Mouse (Mus musculus) erythroblast, adult 5-6 weeks (primary cell): Measurements from ENCODE around the gene Fam184a. TPM values are rescaled to one million over a fixed set of nuclear protein-coding genes. Genes with fewer than 3 reads are reported as not detected.
A peak's percentile ranks its signal among the peaks of the same experiment; 100 is the strongest.
"Not testable (repeated sequence)": the region's sequence is repeated elsewhere in the genome, so short reads cannot be mapped to it uniquely, and the experiment has no call there.

Experiments used
- ATAC-seq: replicated peaks from 2 replicates; pipeline ENCODE4 v1.8.0; 2016; ENCODE audit warnings: moderate number of reproducible peaks, mild to moderate bottlenecking, moderate TSS enrichment, inconsistent platforms; ENCODE audit not compliant: poor library complexity, low FRiP score, severe bottlenecking
- total RNA-seq, 2 experiments: library from RNA; stranded (forward) in 1 of 2; stranded (reverse) in 1 of 2; fragments of 150-400 nt in 1 of 2; fragments of 200-764, 138-1000 nt in 1 of 2; gene quantifications; 2 replicates each; pipeline versions ENCODE4 v1.2.3 to v1.2.4; 2015 to 2017; ENCODE audit warnings: low replicate concordance in 2 of 2

Gene Fam184a
- total RNA-seq, 2 experiments from 2014 or later: 0.77 TPM; not detected in 1

GRCm38 (mm10) chr10:53694757-53695156 lies 56.2 kb downstream of the Fam184a start:
- no peak for ATAC-seq

DNA sequence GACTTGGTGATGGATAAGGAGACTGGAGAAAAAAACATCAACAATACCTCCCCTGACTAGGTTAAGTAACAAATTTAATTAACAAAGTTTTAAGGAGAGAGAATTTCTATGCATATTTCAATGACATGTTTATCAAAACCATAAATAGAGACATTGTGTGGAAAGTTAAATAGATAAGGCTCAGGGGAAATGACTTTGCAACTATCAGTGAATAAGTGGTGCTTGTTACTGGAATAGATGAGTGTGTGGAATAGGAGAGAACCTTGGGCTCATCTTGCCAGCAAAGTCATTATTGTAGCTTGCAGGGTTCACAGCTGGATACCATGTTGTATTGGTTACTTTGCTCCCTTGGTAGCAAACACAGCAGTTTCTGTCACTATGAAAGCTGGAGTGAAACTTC lies 59.7 kb downstream of the Fam184a start:
- ATAC-seq: no peak

DNA sequence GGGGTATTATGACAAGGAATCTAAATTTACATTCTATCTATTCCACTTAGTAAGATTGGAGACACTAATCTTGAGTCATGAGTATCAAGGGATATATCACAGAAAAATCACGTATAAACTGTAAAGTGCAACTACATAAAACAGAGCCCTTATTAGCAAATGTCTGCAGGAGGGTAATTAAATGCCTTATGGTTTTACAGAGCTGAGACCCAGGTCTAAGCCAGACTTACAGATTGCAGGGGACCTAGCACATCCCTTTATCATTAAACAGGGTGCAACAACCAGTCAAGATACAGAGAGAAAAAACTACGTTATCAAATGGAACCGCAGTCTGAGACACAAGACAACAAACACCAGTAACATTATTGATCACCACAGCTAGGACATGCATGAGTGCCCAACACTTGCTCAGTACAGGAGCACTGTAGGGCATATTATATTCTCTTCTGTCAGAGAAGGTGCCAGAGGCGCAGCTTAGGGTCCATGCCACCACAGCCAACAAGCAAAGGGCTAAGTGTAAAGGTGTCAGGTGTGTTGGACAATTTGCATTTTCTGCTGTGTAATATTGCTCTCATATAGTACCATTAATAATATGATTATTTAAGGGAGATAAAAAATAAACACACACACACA lies 61.9 kb downstream of the Fam184a start:
- no peak for ATAC-seq

DNA sequence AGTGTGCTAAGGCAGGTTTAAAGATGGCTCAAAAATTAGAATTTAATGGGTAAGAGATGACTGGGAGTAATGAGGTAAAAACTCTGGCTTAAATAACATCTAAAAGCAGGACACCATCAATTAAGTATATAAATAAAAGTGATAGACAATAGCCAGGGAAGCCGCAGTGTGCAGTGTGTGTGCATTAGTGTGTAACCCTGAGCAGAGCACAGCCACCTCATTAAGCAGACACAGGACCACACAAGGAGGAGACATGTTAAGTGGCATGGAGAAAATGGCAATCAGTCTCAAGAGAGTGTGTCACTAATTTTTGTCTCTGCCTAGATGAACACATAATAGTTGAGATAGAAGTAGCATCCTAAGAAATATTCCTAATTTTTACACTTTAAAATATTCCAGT lies 62.4 kb downstream of the Fam184a start:
- ATAC-seq: no peak

DNA sequence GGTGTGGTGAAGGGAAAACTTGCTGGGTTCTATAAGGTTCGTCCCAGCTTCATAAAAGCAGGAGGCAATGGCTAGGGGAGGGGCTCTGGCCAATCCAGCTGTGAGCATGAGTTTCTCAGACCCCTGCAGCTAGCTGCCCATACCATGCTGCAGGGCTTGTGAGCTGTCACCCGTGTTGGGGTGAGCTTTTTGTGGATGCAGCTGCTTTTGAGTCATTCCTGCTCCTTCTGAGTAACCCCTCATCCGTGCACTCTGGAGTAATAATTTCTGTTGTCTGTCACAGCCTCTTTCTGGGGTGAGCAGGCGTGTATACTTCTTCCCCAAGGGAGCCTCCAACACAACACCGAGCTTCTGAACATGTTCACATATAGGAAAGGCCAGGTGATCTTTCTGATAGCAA lies 63.0 kb downstream of the Fam184a start:
- no peak for ATAC-seq

GRCm38 (mm10) chr10:53685806-53686205 lies 65.1 kb downstream of the Fam184a start:
- no peak for ATAC-seq

GRCm38 (mm10) chr10:53683226-53683625 lies 67.7 kb downstream of the Fam184a start:
- no peak for ATAC-seq

DNA sequence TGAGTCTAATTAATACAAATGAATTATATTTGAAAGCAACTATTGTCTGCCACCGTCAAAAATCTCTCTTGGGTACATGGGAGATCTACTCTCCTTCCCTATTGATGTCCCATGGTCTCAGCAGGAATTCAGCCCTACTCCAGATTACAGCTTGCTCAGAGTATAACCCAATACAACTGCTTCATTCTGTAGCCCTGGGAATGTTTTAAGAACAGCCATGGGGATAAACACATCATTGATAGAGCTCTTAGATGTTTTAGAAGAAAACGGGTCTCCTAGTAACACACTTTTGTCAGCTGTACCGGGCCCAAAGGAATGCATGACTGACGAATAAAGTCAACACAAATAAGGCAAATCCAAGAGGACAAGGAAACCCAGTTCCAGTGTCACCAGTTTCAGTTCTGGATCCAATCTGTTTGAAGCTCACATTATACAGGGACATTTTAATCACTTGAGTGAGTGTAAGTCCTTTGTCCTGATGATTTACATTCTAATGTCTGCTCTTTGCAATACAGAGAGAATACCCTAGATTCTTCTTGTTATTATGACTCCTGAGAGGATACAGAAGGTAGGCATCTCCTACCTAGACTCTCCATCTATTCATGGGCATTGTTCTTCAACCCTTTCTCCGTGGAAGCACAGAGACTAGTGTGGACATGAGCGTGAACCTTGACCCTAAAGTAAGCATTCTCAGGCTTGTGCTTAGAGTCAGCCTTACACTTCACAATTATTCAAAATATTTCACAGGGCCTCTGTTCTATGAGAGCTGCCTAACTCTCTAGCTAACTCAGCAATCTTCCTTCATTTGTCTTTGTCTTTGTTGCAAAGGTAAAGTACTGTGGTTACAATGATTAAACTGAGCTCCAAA lies 71.0 kb downstream of the Fam184a start:
- no peak for ATAC-seq

- ATAC-seq: no peak
These were observed 89.1 kb downstream of the Fam184a start for GRCm38 (mm10) chr10:53661788-53662187.

DNA sequence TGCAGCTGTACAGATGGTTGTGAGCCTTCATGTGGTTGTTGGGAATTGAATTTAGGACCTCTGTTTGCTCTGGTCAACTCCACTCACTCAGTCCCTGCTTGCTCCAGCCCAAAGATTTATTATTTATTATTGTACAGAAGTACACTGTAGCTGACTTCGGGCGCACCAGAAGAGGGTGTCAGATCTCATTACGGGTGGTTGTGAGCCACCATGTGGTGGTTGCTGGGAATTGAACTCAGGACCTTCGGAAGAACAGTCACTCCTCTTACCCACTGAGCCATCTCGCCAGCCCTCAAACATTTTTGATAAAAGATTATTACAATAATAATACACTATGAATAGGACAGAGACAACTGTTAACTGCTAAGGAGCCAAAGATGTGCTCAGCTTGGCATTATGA lies 96.7 kb downstream of the Fam184a start:
- not testable (repeated sequence) for ATAC-seq

DNA sequence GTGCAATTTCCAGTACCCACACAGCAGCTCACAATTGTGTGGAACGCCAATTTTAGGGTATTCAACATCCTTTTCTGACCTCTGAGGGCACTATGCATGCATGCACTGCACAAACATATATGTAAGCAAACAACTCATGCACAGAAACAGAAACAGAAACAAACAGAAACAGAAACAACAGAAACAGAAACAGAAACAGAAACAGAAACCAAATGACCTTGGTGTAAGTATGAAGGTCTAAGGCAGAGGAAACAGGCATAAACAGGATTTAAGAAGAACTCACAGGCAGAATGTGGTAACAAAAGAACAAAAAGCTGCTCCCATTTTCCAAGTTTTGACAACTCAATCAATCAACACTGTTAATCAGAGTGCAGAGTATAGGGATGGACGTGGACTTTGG lies 100.2 kb downstream of the Fam184a start:
- no peak for ATAC-seq

DNA sequence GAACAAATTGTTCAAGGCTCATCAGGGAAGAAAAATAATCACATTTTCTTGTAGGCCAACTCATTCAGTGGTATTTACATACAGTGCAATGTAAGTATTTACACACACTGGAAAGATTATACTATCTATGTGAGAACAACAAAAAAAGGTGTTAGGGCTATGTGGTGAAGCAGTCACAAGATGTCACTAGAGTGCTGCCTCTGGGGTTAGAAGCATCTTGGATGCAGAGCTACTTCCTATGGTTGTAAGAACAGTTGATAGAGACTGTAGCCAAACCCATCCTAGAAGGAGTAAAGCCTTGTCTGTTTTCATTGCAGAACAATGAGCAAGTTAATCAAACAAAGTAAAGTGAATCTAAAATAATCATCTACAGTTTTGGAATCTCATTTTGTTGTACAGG lies 109.4 kb downstream of the Fam184a start:
- no peak for ATAC-seq

DNA sequence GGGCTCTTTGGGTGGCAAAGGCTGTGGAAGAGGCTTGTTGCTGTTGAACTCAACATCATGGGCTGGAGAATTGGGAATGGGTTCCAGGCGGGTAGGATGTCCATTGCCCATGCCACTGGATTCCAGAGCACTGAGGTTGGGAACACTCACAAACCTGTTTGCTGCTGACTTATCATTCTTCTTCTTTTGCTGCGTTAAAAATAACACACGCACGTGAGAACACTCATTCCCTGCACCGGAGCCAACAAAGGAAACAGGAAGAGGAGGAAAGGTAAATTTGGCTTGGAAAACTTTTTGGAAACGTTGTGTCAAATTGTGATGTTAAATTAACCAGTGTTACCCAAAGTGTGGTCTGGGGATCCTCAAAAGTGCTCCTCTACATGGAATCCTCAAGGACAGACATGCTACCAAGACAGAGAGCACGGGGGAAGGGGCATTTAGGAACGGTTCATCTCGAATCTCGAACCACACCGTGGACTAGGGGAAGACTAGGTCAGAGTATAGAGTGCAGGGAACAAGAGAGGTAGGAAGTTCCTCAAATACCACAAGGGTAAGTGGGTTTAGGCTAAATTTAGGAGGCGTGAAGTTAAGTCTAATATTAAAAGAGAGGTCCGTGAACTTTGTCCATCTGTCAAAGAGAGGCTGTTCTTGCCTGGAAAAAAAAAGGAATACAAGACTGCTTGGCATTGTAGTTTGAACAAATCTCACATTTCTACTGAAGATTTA lies 115.5 kb downstream of the Fam184a start:
- ATAC-seq: no peak

DNA sequence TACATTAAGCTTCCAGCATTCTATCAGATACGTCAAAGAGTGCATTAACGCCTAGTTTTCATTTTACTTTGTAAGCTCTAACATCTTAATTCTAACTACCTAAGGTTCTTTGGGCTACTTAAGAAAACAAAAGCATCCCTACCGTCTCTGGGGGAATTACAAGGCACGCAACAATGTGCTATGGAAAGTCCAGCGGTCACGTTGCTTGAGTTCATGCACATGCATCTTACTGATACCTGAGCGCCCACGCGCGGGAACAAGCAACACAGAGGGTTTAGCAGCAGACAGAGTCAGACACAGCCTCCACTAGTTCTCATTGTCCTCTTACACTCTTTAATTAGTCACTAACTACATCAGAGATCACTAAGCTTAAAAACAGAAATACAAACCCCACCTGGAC lies 116.8 kb downstream of the Fam184a start:
- no peak for ATAC-seq

DNA sequence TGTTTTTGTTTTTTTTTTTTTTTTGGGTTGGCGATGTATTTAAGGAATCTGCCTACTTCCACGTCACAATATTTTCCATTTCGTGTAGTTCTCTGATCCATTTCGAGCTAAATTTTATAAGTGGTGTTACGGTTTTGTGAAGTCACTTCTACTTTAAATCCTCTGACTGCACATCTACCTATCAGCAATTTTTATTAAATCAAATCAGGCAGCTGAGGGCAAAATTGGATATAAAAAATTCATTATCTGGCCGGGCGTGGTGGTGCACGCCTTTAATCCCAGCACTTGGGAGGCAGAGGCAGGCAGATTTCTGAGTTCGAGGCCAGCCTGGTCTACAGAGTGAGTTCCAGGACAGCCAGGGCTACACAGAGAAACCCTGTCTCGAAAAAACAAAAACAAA lies 120.6 kb downstream of the Fam184a start, which contains the start of gene Mcm9:
Gene Mcm9, minus strand, starts transcription at position 101 of the 400 bp plus-strand sequence.
- ATAC-seq: not testable (repeated sequence)

- ATAC-seq: peak; percentile 98
These were observed 121.0 kb downstream of the Fam184a start for GRCm38 (mm10) chr10:53629918-53630250.

GRCm38 (mm10) chr10:53629247-53629917 lies 121.5 kb downstream of the Fam184a start:
- peak; percentile 85 for ATAC-seq

DNA sequence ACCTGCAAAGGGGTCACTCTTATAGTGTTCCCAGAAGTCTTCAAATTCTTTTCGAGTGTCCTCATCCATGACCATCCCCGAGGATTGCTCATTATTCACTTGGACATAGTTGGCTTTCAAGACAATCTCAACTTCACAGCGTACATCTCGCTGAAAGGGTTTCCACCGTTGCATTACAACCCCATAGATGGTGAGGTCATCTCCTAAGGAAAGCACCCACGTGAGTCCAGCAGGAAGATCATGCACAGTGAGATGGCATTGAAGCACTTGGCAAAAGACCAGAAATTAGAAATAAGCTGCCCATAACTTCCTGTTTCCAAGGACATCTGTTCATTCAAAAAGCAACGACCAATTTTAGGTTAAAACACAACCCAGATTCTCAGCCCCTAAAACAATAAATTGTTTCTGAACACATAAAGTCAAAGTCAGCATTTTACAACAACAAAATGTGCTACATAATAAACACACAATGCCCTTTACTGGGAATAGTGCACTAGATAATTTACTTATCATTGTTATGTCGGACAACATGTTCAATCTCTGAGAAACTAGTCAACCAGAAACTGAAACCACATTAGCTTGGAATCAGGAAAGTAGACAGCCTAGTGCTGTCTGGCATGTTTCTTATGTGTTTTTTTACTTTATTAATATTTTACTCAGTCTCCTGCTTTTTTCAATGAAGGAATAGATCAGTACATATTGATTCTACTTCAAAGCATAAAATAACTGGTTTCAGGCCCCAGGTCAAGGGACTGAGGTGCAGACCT lies 134.9 kb downstream of the Fam184a start:
- no peak for ATAC-seq

- no peak for ATAC-seq
These were observed 137.0 kb downstream of the Fam184a start for GRCm38 (mm10) chr10:53613955-53614354.
